Mouse (Mus musculus) right cerebral cortex, postnatal 10 days (tissue): ENCODE data around the gene Ggt6.

ENCODE experiments used
- DNase-seq, 2 experiments: peaks; one replicate each; pipeline ENCODE4 v3.0.0; 2021; ENCODE audit warnings: low spot score in 2 of 2

Ggt6 gene

DNA sequence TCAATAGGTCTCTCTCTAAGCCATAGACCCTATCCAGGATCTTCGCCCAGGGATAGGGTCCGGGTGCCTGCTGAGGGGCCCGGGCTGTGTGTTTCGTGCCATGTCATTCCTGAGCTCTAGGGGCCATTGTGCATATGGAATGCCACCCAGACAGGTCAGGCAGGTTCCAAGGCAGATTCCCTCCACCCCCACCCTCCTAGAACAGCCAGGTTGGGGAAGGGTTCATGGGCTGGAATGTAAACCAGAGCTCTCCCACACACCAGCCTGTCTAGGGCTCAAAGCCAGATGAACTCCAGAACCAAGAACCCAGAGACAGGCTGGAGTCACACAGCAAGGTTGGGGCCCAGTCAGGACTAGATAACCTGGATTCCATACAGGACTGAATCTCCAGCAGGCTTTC, 38.2 kb downstream of the Ggt6 start:
- DNase-seq, result no peak

DNA sequence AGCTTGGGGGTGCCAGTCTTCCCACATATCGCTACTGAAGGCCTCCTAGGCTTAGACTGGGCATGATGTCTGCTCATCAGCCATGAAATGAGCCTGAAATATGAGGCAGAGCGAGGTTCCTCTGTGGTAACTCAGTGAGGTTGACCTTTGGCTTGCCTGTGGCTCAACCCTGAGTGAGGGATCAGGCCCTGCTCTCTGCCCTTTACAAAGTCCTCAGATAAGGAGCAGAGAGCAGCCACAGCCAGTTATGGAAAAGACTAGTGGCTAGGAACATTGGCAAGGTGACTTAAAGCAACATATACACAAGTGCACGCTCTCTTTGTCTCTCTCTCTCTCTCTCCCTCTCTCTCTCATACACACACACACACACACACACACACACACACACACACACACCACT, 39.6 kb downstream of the Ggt6 start:
- no peak for DNase-seq

DNA sequence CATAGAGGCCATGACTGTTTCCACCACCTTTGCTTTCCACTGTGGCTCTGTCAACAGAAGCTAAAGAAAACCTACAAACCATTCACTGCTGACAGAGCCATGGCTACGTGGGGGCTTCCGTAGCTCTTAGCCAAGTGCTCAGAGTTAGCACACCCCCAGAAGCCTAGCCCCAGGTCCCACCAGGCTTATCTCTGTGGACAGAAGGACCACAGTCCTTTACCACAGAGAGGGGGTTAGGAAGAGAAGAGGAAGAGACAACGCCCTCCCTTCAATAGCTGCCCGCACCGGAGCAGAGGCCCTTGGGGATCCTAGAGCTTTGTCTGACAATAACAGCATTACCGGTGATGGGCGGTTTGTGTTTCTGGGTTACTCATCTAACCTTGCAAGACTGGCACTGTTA, 40.1 kb downstream of the Ggt6 start:
- DNase-seq, result no peak

DNA sequence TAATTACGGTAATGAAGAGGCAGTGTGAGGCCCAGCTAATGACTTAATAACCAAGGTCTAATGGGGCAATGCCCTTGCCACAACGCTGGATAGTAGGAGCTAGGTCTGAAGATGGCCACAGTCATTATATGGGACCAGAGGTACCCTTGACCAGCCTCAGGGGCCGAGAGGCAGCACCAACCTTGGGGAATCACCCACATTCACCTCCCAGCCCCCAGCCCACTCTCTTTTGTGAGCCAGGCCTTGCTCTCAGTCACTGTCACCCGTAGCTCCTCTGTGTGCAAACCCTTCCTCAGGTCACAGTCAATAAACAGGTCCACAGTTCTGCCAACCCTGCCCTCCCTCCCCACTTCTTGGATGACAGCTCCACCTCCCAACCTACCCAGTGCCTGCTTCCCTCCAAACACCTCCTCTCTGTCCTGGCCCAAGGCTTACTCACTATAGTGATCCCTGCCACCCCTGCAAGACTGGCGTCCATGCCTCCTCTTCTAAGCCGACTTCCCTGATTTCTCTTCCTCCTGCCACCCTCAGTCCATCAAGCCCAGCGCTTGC, 40.8 kb downstream of the Ggt6 start:
- DNase-seq, result no peak

DNA sequence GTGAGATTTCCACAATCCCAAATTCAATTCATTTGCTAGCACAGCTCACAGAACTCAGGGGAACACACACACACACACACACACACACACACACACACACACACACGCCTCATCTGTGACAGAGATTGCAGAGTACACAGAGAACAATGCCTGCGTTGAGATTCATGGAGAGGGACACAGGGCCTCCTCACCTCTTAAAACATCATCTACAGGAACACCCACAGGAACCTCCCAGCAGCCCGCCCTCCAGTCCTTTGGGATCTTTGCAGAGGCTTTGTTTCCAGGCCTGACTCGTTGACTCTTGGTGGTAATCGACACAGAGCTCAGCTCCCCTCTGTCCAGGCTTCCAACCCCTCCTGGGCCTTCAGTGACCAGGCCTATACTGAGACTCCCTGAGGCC, 41.9 kb downstream of the Ggt6 start:
- no peak for DNase-seq

DNA sequence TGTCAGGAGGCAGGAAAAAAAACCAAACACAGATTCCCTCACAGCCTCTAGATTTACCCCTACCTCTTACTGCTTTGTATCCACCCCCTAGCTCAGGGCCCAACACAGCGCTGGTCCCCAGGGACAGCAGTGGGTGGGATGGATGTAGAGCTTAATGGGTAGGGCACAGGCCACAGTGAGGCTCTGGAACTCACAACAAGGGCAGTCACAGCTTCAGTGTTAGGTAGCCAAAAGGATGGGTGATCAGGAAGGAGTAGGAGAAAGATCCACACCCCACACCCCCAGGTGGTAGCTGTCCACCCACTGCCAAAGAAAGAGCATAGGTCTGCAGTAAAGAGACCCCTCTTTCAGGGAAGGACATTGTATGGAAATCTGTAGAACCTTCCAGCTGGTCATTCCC, 42.3 kb downstream of the Ggt6 start:
- no peak for DNase-seq

DNA sequence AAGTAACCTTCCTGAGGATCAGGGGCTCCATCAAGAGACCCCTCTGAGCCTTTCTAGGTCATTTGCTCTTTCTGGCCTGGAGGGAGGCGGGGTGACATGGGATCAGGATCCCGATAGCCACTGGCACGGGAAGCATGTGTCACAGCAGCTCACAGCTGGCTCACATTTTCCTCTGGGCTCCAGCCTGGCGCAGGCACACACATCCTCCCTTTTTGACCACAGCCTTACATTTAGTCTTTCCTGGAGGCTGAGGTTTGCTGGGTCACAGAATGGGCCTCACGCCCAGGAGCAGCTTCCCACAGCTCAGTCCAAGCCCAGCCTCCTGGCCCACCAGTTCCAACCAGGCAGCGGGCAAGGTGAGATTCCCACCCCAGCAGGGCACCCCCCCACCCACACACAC, 42.9 kb downstream of the Ggt6 start:
- DNase-seq, result no peak

DNA sequence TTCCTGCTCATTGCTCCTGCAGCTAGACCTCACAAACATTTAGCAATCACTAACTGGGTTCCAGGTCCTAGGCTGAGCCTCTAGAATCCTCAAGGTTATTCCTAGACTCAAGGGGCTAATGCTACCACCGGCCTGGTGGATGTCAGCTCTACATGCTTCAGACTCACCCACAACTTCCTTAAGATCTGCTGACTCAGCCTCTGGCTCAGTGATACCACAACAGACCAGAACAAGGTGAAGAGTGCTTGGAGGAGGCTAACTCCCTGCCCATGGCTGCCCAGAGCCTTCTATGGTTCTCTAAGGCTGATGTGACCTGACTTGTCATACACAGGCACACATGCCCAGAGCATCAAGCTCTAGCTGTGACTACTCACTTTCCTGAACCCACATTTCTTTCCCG, 44.2 kb downstream of the Ggt6 start:
- no peak for DNase-seq

DNA sequence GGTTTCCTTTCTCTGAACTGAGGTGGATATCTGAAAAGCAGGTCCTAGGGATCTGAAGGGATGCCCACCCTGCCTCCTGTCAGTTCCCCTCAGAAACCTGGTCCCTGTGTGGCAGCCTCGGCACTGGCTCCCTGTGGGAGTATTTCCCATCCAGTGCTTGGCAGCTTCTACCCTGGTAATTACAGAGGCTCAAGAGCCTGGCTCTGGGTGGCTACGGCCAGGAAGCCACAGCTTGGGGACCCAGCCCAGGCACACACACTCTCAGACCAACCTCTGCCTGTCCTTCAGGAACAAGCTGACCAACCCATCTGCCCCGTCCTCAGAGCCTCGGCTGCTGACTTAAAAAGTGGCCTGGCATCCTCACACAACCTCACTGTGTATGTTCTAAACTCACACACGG, 46.0 kb downstream of the Ggt6 start:
- no peak for DNase-seq

DNA sequence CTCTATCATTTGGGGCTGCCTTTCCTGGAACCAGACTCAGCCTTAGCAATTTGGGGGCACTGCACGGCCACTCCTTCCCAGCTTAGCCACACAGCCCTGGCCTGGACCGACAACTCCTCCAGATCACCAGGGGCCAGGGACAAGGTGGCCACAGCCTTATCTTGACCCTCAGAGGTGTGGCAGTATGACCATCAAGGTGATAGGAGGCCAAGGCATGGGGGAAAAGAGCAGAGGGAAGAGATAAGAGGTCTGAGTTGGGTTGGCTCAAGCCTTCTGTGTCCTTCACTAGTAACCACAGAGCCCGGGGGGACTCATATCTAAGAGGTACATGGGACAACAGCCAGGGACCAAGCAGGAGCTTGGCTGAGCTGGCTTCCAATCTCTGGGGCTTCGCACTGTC, 46.6 kb downstream of the Ggt6 start:
- DNase-seq, result no peak

DNA sequence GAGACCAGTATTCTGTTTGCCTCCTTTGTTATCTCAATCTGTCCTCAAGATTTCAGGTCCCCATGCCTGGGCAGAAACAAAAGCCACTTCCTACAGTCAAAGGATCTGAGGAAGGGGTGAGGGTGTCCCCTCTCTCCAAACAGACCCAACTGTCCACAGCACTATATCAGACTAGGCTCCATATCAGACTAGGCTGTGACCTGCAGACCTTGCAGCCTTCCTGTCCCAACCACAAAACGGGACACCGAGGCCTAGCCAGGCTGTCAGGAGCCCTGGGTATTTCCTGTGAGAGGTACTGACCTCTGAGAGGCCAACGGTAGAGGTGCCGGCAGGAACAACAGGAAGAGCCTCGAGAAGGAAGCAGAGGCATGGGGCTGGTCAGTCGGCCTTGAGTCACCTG, 49.2 kb downstream of the Ggt6 start:
- no peak for DNase-seq

DNA sequence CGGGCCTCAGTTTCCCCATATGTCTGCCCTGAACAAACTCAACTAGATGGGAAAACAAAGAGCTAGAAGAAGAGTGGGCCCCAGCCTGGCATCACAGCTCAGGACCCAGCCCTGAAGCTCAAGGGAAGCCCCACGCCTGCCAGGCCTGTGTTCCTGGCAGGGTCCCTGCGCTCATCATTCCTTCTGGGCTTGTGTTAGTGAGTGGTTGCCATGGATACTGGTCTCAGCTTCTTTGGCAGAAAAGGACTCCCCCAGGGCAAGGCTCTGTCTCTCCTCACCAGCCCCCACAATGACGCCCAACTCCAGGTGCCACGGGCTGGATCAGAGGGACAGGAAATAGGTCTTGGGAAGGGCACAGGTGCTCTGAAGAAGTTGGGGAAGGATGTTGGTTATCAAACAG, 49.8 kb downstream of the Ggt6 start:
- peak; percentile 74 to 87 for DNase-seq

DNA sequence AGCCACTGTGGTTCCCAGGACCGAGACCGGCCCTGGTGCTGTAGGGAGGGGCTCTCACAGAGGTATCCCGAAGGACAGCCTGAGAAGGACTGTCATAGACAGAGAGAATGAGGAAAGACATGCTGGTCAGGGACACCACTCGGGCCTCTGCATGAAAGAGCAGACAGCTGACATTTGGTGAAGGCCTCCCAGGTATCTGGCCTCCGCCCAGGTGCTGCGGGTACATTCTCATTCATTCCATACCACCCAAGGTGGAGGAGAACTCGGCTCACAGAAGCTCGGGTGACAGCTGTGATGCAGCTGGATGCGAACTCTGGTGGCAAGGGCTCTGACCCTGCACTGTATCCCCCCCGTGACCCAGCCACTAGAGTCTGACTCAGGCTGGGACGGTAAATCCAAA, 50.6 kb downstream of the Ggt6 start:
- no peak for DNase-seq

DNA sequence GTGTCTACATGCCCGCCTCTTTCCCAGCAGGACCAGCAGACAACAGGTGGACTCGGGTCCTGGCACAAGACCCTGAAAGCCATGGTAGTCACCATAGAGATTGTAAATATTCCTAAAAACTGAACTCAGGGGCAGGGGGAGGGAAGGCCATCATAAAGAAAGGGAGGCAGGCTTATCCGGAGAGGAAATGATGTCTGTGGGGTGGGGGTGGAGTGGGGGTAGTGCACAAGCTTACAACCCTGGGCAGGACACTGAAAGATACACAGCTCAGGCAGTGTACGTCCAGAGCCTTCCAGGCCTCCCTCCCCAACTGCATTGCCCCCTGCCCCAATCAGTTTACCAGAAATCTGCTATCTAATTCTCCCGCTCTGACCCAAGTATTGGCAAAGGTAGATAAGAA, 51.8 kb downstream of the Ggt6 start:
- DNase-seq, result no peak

DNA sequence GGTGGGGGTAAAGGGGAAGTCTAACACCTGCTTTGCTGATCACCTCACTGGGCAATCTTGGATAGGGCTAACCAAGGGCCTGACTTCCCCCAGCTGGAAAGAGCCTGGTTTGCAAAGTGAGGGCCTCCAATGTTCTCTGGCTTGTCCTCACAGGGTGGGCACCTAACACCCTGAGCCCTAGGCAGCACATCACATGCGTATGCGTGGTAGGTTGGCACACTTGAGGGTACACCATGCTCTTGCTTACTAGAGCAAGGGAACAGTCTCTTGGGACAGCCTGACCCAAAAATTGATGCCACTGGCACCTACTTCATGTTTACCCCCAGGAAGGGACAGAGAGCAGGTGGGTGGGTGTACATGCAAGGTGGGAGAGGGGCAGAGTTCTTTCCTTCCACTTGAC, 52.4 kb downstream of the Ggt6 start:
- DNase-seq, result no peak
